ENCODE assay signal across 11 mouse cellular contexts in the genomic region with DNA sequence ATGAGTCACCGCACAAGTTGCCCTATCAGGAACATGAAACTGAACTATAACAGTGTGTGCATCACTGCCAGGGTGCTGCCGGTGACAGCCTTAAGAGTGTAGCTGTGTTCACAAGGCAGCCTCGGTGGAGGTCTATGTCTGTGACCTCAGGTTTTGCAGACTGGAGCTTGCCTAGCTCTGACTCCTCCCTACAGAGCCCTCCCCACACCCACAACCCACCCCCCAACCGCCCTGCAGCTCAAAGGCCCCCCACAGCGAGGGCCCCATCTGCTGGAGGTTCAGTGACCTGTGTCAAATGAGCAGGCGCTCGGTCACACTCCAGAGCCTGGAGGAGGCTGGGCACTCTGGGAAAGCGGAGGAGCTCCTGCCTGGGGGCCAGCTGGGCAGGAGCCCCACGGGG. TPM values are rescaled to one million over a fixed set of nuclear protein-coding genes. Genes with fewer than 3 reads are reported as not detected.
DNase-seq lines count a peak whose midpoint lies in the region; ATAC-seq and TF ChIP-seq lines count a peak whose summit lies in the region.
"Had no signal": no experiment of that assay in that cellular context is flagged by ENCODE, and none has a peak within 500 bp of the region (broad histone marks: within the 10 kb centered on the region; RNA-seq: fewer than 3 reads in every experiment).

No protein-coding gene starts in this region.

- H3K4me1 ChIP-seq in hindbrain, embryonic 11.5 days (replicated peaks; ENCODE audit: control insufficient read depth, insufficient read depth, low read length): peaks cover 19% of the 10 kb centered on the region
- peaks cover 41% of the 10 kb centered on the region for H3K4me1 ChIP-seq in hindbrain, embryonic 13.5 days (replicated peaks)
- peaks cover 9% of the 10 kb centered on the region for H3K4me1 ChIP-seq in bone marrow macrophage, adult 2 months (ENCODE audit: control insufficient read depth, insufficient read depth, low read length)
- H3K4me1 ChIP-seq in hindbrain, postnatal 0 days (ENCODE audit: insufficient read depth, low read length): no peaks in the 10 kb centered on the region; the same call in 1 of the 2 replicates
- H3K4me1 ChIP-seq in midbrain, embryonic 14.5 days (ENCODE audit: control insufficient read depth, insufficient read depth, low read length): peaks cover 21% of the 10 kb centered on the region

- no peak overlapping the region for H3K4me3 ChIP-seq in hindbrain, embryonic 11.5 days (ENCODE audit: low read depth, low read length)
- no peak overlapping the region for H3K4me3 ChIP-seq in hindbrain, embryonic 13.5 days
- no peak overlapping the region for H3K4me3 ChIP-seq in bone marrow macrophage, adult 2 months (ENCODE audit: insufficient read depth, low read length)
- no peak overlapping the region for H3K4me3 ChIP-seq in hindbrain, postnatal 0 days (ENCODE audit: low read length)
- no peak overlapping the region for H3K4me3 ChIP-seq in midbrain, embryonic 14.5 days (replicated peaks; ENCODE audit: low read depth, low read length)

- DNase-seq in hindbrain, embryonic 11.5 days (ENCODE audit: low spot score): peak; percentile 74
- DNase-seq in hindbrain, postnatal 0 days (ENCODE audit: low spot score): peak; percentile 48
- peak; percentile 50 for DNase-seq in midbrain, embryonic 14.5 days
- DNase-seq in urinary bladder, postnatal 36 days (ENCODE audit: low spot score in 2 of 2): no peak
- DNase-seq in right cerebral cortex, postnatal 25 days: no peak
- DNase-seq: cerebellum, adult 11-12 months; gastrocnemius, postnatal 10 days had no signal

- 0 out of 2 replicates have a peak, but pooled peaks have one; percentile 18 for TF ChIP-seq CTCF in bone marrow macrophage, adult 2 months (IDR thresholded peaks at IDR 0.05; ENCODE audit: low read depth, low read length)
- no peak for TF ChIP-seq CTCF in hindbrain, postnatal 0 days (IDR thresholded peaks at IDR 0.05; ENCODE audit: low read depth)

- WGBS in hindbrain, embryonic 11.5 days: 5% methylated on average over 8 of the region's 9 CpGs
- under 1% methylated on average over 9 of the region's 9 CpGs for WGBS in hindbrain, embryonic 13.5 days
- 7% methylated on average over 9 of the region's 9 CpGs for WGBS in hindbrain, postnatal 0 days
- WGBS in midbrain, embryonic 14.5 days: 5% methylated on average over 9 of the region's 9 CpGs

- TF ChIP-seq POLR2A in bone marrow macrophage, adult 2 months (IDR thresholded peaks at IDR 0.05; ENCODE audit: borderline replicate concordance, low read depth, low read length): no peak

- H3K27me3 ChIP-seq in hindbrain, embryonic 11.5 days (ENCODE audit: control insufficient read depth, insufficient read depth, low read length): peaks cover 40% of the 10 kb centered on the region
- peaks cover 72% of the 10 kb centered on the region for H3K27me3 ChIP-seq in hindbrain, embryonic 13.5 days
- peaks cover 32% of the 10 kb centered on the region for H3K27me3 ChIP-seq in hindbrain, postnatal 0 days (ENCODE audit: insufficient read depth, low read length)
- H3K27me3 ChIP-seq in midbrain, embryonic 14.5 days (ENCODE audit: control insufficient read depth, insufficient read depth, low read length): peaks cover 16% of the 10 kb centered on the region

- ATAC-seq in hindbrain, embryonic 11.5 days (ENCODE audit: low FRiP score): peak; percentile 59
- ATAC-seq in hindbrain, embryonic 13.5 days (ENCODE audit: low FRiP score): no peak
- no peak for ATAC-seq in hindbrain, postnatal 0 days
- no peak for ATAC-seq in midbrain, embryonic 14.5 days (ENCODE audit: low FRiP score, low TSS enrichment)
- no peak for ATAC-seq in inflammation-experienced regulatory T-cells, adult 6 months

- no peak overlapping the region for H3K9ac ChIP-seq in hindbrain, embryonic 11.5 days (ENCODE audit: low read depth, low read length)
- no peak overlapping the region for H3K9ac ChIP-seq in hindbrain, embryonic 13.5 days
- H3K9ac ChIP-seq in hindbrain, postnatal 0 days (replicated peaks; ENCODE audit: low read length): no peak overlapping the region
- no peak overlapping the region for H3K9ac ChIP-seq in midbrain, embryonic 14.5 days (replicated peaks; ENCODE audit: low read length)

- no peaks in the 10 kb centered on the region for H3K9me3 ChIP-seq in hindbrain, embryonic 11.5 days (ENCODE audit: control insufficient read depth, low read length)
- H3K9me3 ChIP-seq in hindbrain, embryonic 13.5 days: no peaks in the 10 kb centered on the region
- H3K9me3 ChIP-seq in hindbrain, postnatal 0 days (ENCODE audit: low read length): no peaks in the 10 kb centered on the region
- H3K9me3 ChIP-seq in midbrain, embryonic 14.5 days (ENCODE audit: control insufficient read depth, low read length): no peaks in the 10 kb centered on the region

- H3K36me3 ChIP-seq in hindbrain, embryonic 11.5 days (ENCODE audit: control insufficient read depth, insufficient read depth, low read length): no peaks in the 10 kb centered on the region
- no peaks in the 10 kb centered on the region for H3K36me3 ChIP-seq in hindbrain, embryonic 13.5 days
- no peaks in the 10 kb centered on the region for H3K36me3 ChIP-seq in hindbrain, postnatal 0 days (ENCODE audit: insufficient read depth, low read length)
- H3K36me3 ChIP-seq in midbrain, embryonic 14.5 days (ENCODE audit: control insufficient read depth, insufficient read depth, low read length): no peaks in the 10 kb centered on the region

- H3K27ac ChIP-seq in hindbrain, embryonic 11.5 days (ENCODE audit: low read depth, low read length): peak overlapping the region; percentile 17; the same call in 1 of the 2 replicates
- H3K27ac ChIP-seq in hindbrain, embryonic 13.5 days: no peak overlapping the region
- H3K27ac ChIP-seq in bone marrow macrophage, adult 2 months (ENCODE audit: insufficient read depth, low read depth, low read length): no peak overlapping the region
- H3K27ac ChIP-seq in hindbrain, postnatal 0 days: no peak overlapping the region
- no peak overlapping the region for H3K27ac ChIP-seq in midbrain, embryonic 14.5 days (replicated peaks; ENCODE audit: low read depth, low read length)

- H3K4me2 ChIP-seq in hindbrain, embryonic 11.5 days (replicated peaks; ENCODE audit: low read depth, low read length): peak overlapping the region; percentile 18
- H3K4me2 ChIP-seq in hindbrain, embryonic 13.5 days: no peak overlapping the region
- no peak overlapping the region for H3K4me2 ChIP-seq in hindbrain, postnatal 0 days (ENCODE audit: low read depth, low read length)
- peak overlapping the region; percentile 21 for H3K4me2 ChIP-seq in midbrain, embryonic 14.5 days (ENCODE audit: low read length)

RNA-seq across cellular contexts. Expression of gene Pou3f1, which starts 3.7 kb away (rescaled TPM):
- polyA plus RNA-seq in hindbrain, embryonic 11.5 days (2014; fragmentation: Nextera tagmentation; extraction: Ambion mirVana): 17.4 and 18.8 TPM in 2 replicates
- 9.5 and 11.4 TPM in 2 replicates for polyA plus RNA-seq in hindbrain, embryonic 13.5 days (2015; fragmentation: Nextera tagmentation; extraction: Ambion mirVana)
- not detected in 2 replicates for polyA plus RNA-seq in bone marrow macrophage, adult 2 months (2012; ENCODE audit: insufficient read depth, insufficient read length, missing spikeins)
- total RNA-seq in hindbrain, postnatal 0 days (2014; rRNA removed): 4.8 and 7.0 TPM in 2 replicates
- 4.1 and 6.3 TPM in 2 replicates for polyA plus RNA-seq in hindbrain, postnatal 0 days (2015; fragmentation: Nextera tagmentation; extraction: Ambion mirVana)
- polyA plus RNA-seq in midbrain, embryonic 14.5 days (2014; fragmentation: Nextera tagmentation; extraction: Ambion mirVana): 21.7 and 22.6 TPM in 2 replicates
- not detected for polyA plus RNA-seq in inflammation-experienced regulatory T-cells, adult 6 months (2017; shearing (Covaris generic))

RNA-seq across cellular contexts. Expression of gene Utp11, which starts 40.5 kb away (rescaled TPM):
- 65.8 and 67.5 TPM in 2 replicates for polyA plus RNA-seq in hindbrain, embryonic 11.5 days (2014; fragmentation: Nextera tagmentation; extraction: Ambion mirVana)
- 45.1 and 47.9 TPM in 2 replicates for polyA plus RNA-seq in hindbrain, embryonic 13.5 days (2015; fragmentation: Nextera tagmentation; extraction: Ambion mirVana)
- polyA plus RNA-seq in bone marrow macrophage, adult 2 months (2012; ENCODE audit: insufficient read depth, insufficient read length, missing spikeins): 45.8 and 49.4 TPM in 2 replicates
- total RNA-seq in hindbrain, postnatal 0 days (2014; rRNA removed): 4.0 and 9.0 TPM in 2 replicates
- polyA plus RNA-seq in hindbrain, postnatal 0 days (2015; fragmentation: Nextera tagmentation; extraction: Ambion mirVana): 31.2 and 39.0 TPM in 2 replicates
- 37.6 and 38.2 TPM in 2 replicates for polyA plus RNA-seq in midbrain, embryonic 14.5 days (2014; fragmentation: Nextera tagmentation; extraction: Ambion mirVana)
- polyA plus RNA-seq in inflammation-experienced regulatory T-cells, adult 6 months (2017; shearing (Covaris generic)): 10 to 100 TPM; 84.4 to 92.4 (median 85.0) TPM

RNA-seq across cellular contexts. Expression of gene 3100002H09Rik, which starts 42.3 kb away (rescaled TPM):
- 0.40 and 0.53 TPM in 2 replicates for polyA plus RNA-seq in hindbrain, embryonic 11.5 days (2014; fragmentation: Nextera tagmentation; extraction: Ambion mirVana)
- polyA plus RNA-seq in hindbrain, embryonic 13.5 days (2015; fragmentation: Nextera tagmentation; extraction: Ambion mirVana): 1.00 TPM in 1 of 2 replicates, not detected in the other
- not detected in 2 replicates for polyA plus RNA-seq in bone marrow macrophage, adult 2 months (2012; ENCODE audit: insufficient read depth, insufficient read length, missing spikeins)
- 0.26 TPM in 1 of 2 replicates, not detected in the other for total RNA-seq in hindbrain, postnatal 0 days (2014; rRNA removed)
- polyA plus RNA-seq in hindbrain, postnatal 0 days (2015; fragmentation: Nextera tagmentation; extraction: Ambion mirVana): 0.23 TPM in 1 of 2 replicates, not detected in the other
- polyA plus RNA-seq in midbrain, embryonic 14.5 days (2014; fragmentation: Nextera tagmentation; extraction: Ambion mirVana): 0.61 and 0.84 TPM in 2 replicates
- polyA plus RNA-seq in inflammation-experienced regulatory T-cells, adult 6 months (2017; shearing (Covaris generic)): not detected
- total RNA-seq: gastrocnemius, postnatal 10 days; megakaryocyte-erythroid progenitor cell, adult 5-6 weeks had no signal

RNA-seq across cellular contexts. Expression of gene Fhl3, which starts 47.6 kb away (rescaled TPM):
- polyA plus RNA-seq in hindbrain, embryonic 11.5 days (2014; fragmentation: Nextera tagmentation; extraction: Ambion mirVana): 3.2 and 4.7 TPM in 2 replicates
- 2.7 and 2.9 TPM in 2 replicates for polyA plus RNA-seq in hindbrain, embryonic 13.5 days (2015; fragmentation: Nextera tagmentation; extraction: Ambion mirVana)
- 149 and 167 TPM in 2 replicates for polyA plus RNA-seq in bone marrow macrophage, adult 2 months (2012; ENCODE audit: insufficient read depth, insufficient read length, missing spikeins)
- 7.1 and 7.3 TPM in 2 replicates for total RNA-seq in hindbrain, postnatal 0 days (2014; rRNA removed)
- 2.5 and 3.1 TPM in 2 replicates for polyA plus RNA-seq in hindbrain, postnatal 0 days (2015; fragmentation: Nextera tagmentation; extraction: Ambion mirVana)
- polyA plus RNA-seq in midbrain, embryonic 14.5 days (2014; fragmentation: Nextera tagmentation; extraction: Ambion mirVana): 0.73 and 1.8 TPM in 2 replicates
- polyA plus RNA-seq in inflammation-experienced regulatory T-cells, adult 6 months (2017; shearing (Covaris generic)): 10 to 100 TPM in 2 of 3 experiments, 1 to 10 TPM in 1; 8.2 to 15.6 (median 13.5) TPM

Comparison
In these comparisons a context has a peak if more than half of its experiments do, and no peak if none do; other contexts are left out.
1. H3K4me2 ChIP-seq: peak in hindbrain, embryonic 11.5 days (single experiment) and midbrain, embryonic 14.5 days (single experiment); none in hindbrain, embryonic 13.5 days (single experiment) and hindbrain, postnatal 0 days (single experiment).
2. DNase-seq: peak in hindbrain, embryonic 11.5 days (single experiment), hindbrain, postnatal 0 days (single experiment) and midbrain, embryonic 14.5 days (single experiment); none in urinary bladder, postnatal 36 days (0 of 2) and right cerebral cortex, postnatal 25 days (single experiment).